Mouse (Mus musculus): ENCODE results near the gene Tsc22d4.

The Tsc22d4 gene

GRCm38 (mm10) chr5:137800917-137801316 lies 55.4 kb downstream of the Tsc22d4 start:
- DNase-seq: no peak

DNA sequence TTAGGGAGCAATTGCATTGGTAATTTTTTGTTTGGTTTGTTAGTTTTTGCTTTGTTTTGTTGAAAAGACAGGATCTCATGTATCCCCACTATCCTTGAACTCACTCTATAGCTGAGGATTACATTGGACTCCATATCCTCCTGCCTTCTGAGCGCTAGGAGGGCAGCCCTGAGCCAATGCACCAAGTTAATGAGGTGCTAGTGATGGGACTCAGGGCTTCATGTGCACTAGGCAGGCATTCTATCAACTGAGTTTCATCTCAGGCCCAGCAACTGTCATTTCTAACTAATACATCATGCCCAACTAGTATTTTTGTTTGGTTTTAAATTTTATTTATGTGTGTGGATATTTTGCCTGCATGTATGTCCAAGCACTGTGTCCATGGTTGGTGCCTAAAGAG lies 60.6 kb downstream of the Tsc22d4 start:
- DNase-seq: no peak

GRCm38 (mm10) chr5:137808316-137808715 lies 62.8 kb downstream of the Tsc22d4 start:
- DNase-seq: no peak

- no peak for DNase-seq
Measured at GRCm38 (mm10) chr5:137817466-137818222, 72.1 kb downstream of the Tsc22d4 start.
